Mouse (Mus musculus) frontal cortex, postnatal 14 days (tissue): Measurements from ENCODE around the gene Qprt.
"Not testable (repeated sequence)": the region's sequence is repeated elsewhere in the genome, so short reads cannot be mapped to it uniquely, and the experiment has no call there.

Experiments used
- DNase-seq, 2 experiments: peaks; one replicate each; pipeline ENCODE4 v3.0.0; 2022; ENCODE audit warnings: low spot score in 2 of 2

Qprt gene

DNA sequence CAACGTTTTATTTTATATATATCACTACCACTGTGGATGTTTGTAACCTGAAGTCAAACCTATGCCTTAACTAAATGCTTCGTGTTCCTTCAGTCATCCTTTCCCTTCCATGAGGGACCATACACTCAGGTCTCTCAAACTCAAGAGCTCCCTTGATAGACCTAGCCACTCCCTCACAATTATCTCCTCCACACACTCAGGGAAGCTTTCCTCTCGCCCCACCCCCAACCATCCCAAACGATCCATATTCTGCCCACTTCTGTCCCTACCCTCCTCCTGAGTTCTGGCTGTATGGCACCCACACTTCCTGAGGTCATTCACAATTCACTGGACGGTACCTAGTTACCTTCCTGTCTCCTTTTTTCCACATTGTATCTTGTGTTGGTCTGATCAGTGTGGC is 23.5 kb downstream of the Qprt start:
- no peak for DNase-seq

GRCm38 (mm10) chr7:127096456-127096855 is 25.6 kb downstream of the Qprt start:
- no peak for DNase-seq

DNA sequence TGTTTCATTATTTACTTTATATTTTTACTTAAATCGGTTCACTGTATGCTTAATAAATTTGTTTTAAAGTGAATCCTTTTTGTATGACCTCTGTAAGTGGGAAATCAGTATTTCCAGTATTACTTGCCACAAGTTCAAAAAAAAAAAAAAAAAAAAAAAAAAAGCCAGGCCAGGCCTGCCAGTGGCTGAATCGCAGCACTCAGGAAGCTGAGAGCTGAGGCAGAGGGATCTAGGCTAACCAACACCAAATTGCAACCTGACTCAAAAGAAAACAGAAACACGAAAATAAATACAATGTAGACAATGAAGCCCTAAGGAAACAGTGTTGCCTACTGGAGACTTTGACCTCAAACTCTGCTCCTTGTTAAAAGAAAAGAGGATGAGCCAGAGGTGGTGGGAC is 28.1 kb downstream of the Qprt start:
- no peak for DNase-seq

- no peak for DNase-seq
Measured at GRCm38 (mm10) chr7:127091114-127091896, 30.7 kb downstream of the Qprt start, which contains the start of gene AI467606. Gene AI467606 (plus strand): TSS chr7:127091359.

DNA sequence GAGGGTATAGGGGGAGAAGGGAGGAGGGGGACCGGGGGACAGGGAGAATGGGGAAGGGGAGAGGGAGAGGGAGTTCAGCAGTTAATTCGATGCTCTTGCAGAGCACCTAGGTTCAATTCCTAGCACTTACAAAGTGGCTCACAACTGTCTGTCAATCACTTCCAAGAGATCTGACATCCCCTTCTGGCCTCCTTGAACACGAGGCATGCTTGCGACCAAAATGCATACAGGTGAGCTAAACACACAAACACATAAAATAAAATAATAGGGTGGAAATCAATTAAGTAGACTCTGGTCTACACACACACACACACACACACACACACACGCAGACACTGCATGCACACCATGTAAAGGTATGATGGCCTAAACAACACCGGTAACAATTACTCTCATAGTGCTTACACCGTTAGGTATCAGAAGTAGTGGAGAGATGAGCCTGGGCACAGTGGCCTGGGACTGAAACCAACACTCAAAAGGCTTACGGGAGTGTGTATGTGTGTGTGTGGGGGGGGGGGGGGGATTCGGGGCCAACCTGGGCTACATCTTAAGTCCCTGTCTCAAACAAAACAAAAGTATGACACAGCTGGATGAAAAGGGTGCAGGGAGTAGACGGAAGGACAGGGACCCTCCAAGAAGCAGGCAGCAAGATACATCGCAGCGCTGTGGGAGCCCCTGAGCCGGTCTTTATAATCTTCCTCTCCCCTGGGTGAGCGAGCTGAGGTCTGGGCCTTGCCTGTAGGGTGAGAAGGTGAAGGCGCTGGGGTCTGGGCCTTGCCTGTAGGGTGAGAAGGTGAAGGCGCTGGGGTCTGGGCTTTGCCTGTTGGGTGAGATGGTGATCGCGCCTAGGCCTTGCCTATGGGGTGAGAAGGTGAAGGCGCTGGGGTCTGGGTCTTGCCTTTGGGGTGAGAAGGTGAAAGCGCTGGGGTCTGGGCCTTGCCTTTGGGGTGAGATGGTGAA is 31.6 kb downstream of the Qprt start:
- no peak for DNase-seq

- DNase-seq = no peak
Measured at GRCm38 (mm10) chr7:127088901-127089845, 32.9 kb downstream of the Qprt start.

- DNase-seq = no peak
Measured at GRCm38 (mm10) chr7:127088083-127088482, 33.9 kb downstream of the Qprt start.

DNA sequence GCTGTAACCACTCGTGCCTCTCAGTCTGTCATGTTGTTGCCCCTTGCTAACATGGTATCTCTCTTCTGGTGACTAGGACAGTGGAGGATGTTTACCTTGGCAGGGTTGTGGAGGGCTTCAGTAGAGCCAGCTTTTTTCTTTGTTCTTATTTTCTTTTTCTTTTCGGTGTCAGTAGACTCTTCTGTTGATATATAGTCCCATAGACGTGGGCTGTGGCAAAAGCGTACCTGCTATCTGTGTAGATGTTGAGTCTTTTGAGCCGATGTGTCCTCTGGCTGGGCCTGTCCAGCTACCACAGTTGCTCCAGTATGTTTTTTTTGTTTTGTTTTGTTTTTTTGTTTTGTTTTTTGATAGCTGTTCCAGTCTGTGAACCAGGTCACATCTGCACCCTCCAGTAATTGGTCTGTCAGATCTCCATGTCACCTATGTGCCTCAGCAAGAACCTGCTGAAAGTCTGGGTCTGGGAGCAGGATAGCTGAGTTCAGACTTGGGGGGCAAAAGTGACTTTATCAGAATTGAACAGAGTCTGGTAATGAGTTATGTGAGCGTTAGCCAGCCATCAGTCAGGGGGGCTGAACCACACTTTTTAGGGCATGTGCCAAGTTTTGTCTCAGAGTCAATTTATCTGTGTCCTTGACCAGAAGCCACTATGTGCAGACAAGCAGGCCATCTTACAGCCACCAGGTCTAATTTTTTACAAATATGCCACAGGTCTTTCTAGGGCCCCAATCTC is 34.6 kb downstream of the Qprt start, which contains the start of gene Zg16:
Gene Zg16, minus strand, starts transcription at position 51 of the 733 bp plus-strand sequence.
- not testable (repeated sequence) for DNase-seq

DNA sequence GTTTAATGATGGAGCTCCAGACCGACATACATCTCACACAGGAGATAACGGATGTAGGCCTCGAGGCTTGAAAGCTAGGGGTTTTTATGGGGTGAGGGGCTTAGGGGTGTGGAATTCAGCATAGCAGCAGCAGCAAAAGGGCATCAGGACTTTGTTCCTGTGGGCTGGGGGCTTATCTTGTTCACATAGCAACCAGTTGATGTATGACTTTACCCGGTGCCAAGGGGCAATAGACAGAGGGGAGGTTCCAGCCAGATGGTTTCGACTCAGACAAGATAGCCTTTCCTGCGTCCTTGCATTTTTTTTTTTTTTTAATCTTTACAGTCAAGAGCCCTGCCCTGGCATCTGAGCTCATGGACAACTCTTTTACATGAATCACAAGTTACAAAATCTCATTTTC is 36.3 kb downstream of the Qprt start:
- not testable (repeated sequence) for DNase-seq

DNA sequence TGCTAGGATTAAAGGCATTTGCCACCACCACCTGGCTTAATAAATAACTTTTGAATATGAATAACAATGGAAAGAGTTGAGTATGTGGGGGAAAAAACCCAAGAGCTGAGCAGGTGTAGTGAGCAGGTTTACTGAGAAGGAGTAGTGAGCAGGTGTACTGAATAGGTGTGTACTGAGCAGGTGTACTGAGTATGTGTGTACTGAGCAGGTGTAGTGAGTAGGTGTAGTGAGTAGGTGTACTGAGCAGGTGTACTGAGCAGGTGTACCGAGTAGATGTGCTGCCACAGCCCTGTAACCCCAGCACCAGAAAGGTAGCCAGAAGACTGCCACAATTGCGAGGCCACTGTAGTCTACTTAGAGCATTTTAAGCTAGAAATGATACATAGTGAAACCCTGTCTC is 37.2 kb downstream of the Qprt start:
- no peak for DNase-seq

- DNase-seq = no peak
Measured at GRCm38 (mm10) chr7:127083689-127084088, 38.3 kb downstream of the Qprt start.

GRCm38 (mm10) chr7:127082995-127083394 is 39.0 kb downstream of the Qprt start:
- DNase-seq = no peak

DNA sequence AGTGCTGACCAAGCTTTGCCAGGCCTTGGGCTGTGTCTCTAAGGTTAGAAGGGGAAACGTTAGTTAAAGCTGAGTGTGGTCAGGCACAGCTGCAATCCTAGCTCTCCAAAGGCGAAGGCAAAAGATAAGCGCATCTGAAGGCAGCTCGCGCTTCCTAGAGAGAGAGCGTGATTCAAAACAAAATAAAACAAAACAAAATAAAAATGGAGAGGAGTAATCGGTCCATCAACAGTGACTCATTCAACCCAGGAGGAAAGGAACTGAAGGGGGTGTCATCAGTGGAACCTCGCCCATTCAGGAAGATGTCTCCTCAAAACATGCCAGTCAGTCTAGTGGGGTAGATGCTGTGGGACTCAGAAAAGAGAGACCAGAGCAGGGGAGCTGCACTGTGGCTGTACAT is 39.8 kb downstream of the Qprt start:
- DNase-seq = no peak

DNA sequence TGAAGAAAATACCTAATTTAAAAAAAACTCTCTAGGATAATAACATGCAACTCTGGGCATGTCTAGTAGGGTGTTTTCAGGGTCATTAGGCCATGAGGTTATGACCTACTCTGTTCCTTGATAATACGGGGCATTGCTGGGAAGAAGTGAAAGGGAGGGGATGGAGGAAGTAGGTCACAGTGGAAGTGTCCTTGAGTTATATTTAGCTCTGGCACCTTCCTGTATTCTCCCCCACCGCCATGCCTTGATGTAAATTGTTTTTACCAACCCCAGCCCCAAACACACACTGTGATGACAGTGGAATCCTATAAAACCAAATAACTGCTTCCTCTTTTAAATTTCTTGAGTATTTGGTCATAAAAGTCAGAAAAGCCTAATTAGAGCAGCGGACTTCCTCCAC is 42.0 kb downstream of the Qprt start:
- no peak for DNase-seq

- no peak for DNase-seq
Measured at GRCm38 (mm10) chr7:127077692-127078091, 44.3 kb downstream of the Qprt start.

DNA sequence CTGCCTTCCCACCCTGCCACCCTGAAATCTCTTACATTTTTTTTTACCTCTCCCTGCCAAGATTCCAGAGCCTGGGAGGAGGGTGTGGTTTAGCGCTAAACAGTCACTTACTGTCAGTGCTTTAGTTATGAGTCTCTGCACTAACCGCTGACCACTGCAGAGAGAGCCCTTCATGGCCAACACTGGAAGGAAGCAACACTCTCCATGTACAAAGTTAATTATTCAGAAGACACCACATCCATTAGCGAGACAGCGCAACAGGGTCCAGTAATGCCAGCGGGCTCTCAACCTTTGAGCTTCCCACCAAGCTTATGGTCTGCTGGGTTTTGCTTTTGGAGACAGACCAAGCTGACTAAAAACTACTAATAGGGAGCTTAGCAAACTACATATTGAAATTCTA is 45.8 kb downstream of the Qprt start:
- no peak for DNase-seq

GRCm38 (mm10) chr7:127073221-127073620 is 48.8 kb downstream of the Qprt start:
- no peak for DNase-seq

DNA sequence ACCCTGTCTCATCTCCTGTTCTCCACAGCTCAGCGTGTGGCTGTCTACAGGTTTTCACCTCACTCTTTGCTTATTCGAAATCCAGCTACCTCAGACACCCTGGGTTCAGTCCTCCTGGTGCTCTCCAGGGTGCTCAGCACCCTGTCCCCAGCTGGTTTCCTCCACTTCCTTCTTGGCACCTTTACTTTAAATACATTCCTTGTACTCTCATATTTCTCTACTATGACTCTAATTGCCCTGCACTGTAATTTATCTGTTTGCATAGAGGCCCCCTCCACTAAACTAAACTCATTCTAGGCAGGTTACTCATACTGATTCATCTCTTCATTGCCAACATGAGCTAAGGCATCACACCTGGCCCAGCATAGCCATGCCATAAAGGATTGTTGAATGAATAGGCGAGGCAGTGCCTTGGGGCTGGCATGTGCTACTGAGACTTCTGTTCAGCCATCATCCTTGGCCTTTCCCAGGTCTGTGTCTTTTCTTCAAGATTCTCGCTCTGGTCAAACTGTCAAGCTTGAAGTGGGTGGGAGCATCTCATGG is 51.1 kb downstream of the Qprt start:
- DNase-seq = no peak

DNA sequence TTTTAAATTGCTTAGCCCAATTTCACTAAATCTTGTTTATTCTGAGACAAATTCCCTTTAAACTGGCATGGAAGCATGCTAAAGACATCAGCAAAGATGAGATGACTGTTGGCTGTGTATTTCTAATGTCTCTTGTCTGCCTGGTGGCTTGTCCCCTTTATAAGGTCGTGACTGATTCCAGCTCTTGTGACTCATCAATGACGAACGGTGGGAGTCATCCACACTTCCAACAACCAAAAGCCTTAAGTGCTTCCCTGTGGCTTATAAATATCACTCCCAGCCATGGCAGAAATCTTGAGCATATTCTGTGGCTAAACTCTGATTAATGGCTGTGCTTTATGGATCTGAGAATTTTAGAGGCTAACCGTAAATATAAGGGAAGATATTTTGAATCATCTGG is 55.7 kb downstream of the Qprt start:
- DNase-seq = no peak

DNA sequence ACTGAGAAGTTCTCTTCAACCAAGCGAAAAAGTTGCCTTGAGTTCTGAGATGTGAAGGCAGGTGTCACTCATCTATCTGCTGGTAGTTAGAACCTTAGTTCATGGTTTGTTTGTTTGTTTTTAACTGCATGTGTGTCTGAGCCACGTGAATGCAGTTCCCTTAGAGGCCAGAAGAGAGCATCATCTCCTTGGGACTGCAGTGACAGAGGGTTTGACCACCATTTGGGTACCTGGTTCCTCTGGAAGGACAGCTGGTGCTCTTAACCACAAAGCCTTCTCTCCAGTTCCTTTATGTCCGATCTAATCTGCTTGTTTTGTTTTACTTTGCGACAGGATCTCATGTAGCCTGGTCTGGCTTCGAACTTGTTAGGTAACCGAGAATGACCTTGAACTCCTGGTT is 56.5 kb downstream of the Qprt start:
- no peak for DNase-seq
